In the genomic region with DNA sequence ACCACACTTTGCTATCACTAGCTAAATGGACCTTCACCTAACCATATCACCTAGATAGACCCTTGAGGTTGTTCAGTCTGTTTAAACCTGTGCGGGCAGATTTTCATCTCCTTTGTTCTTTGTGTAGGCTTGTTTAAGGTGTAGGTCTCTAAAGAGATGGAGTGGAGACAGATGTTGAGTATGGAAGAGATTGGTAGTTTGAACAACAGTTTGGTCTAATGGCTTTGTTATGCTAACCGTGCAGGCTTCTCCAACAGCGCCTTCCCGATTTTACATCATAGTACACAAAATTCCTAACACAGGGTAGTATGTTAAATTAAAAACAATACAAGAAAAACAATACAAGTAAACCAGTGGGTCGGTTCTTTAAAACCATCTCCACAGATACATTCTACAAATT, we compare ENCODE assay signal across 9 mouse cellular contexts. TPM values are rescaled to one million over a fixed set of nuclear protein-coding genes. Genes with fewer than 3 reads are reported as not detected.
DNase-seq lines count a peak whose midpoint lies in the region; ATAC-seq and TF ChIP-seq lines count a peak whose summit lies in the region.
"Had no signal": no experiment of that assay in that cellular context is flagged by ENCODE, and none has a peak within 500 bp of the region (broad histone marks: within the 10 kb centered on the region; RNA-seq: fewer than 3 reads in every experiment).

No protein-coding gene starts in this region.

- no peak for DNase-seq in lung, postnatal 0 days (ENCODE audit: low spot score)
- DNase-seq in lung, postnatal 36 days = no peak
- DNase-seq in limb, embryonic 10.5 days (ENCODE audit: low spot score) = no peak
- DNase-seq in adrenal gland, postnatal 10 days = no peak
- no peak for DNase-seq in layer of hippocampus, postnatal 14 days (ENCODE audit: low spot score in 2 of 2)
- no peak for DNase-seq in right cerebral cortex, postnatal 36 days (ENCODE audit: low spot score in 2 of 2)

- TF ChIP-seq CTCF in lung, postnatal 0 days (IDR thresholded peaks at IDR 0.05) = no peak
- no peak for TF ChIP-seq CTCF in olfactory bulb, adult 2 months (IDR thresholded peaks at IDR 0.05; ENCODE audit: insufficient read depth, low read depth, low read length)

- peak overlapping the region; percentile 91 for H3K27ac ChIP-seq in lung, postnatal 0 days (ENCODE audit: low read length)
- peak overlapping the region; percentile 85; the same call in 1 of the 2 replicates for H3K27ac ChIP-seq in forebrain, embryonic 13.5 days
- H3K27ac ChIP-seq in limb, embryonic 10.5 days = peak overlapping the region; percentile 88
- peak overlapping the region; percentile 76; the same call in 1 of the 2 replicates for H3K27ac ChIP-seq in olfactory bulb, adult 2 months (ENCODE audit: insufficient read depth, low read depth, low read length)

- H3K9ac ChIP-seq in lung, postnatal 0 days (replicated peaks; ENCODE audit: low read depth) = no peak overlapping the region
- H3K9ac ChIP-seq in forebrain, embryonic 13.5 days = peak overlapping the region; percentile 60

- WGBS in lung, postnatal 0 days = 36% methylated on average over 5 of the region's 5 CpGs
- 31% methylated on average over 5 of the region's 5 CpGs for WGBS in forebrain, embryonic 13.5 days
- WGBS in limb, embryonic 10.5 days = 35% methylated on average over 5 of the region's 5 CpGs
- 41% methylated on average over 5 of the region's 5 CpGs for whole genome bisulfite sequencing in olfactory bulb, adult 2 months

- no peak for TF ChIP-seq EP300 in lung, postnatal 0 days (IDR thresholded peaks at IDR 0.05)

- no peak for ATAC-seq in lung, postnatal 0 days
- ATAC-seq in forebrain, embryonic 13.5 days = no peak

- no peaks in the 10 kb centered on the region for H3K36me3 ChIP-seq in lung, postnatal 0 days (ENCODE audit: insufficient read depth, low read length)
- no peaks in the 10 kb centered on the region for H3K36me3 ChIP-seq in forebrain, embryonic 13.5 days (ENCODE audit: poor library complexity, severe bottlenecking)
- no peaks in the 10 kb centered on the region for H3K36me3 ChIP-seq in limb, embryonic 10.5 days

- no peak overlapping the region for H3K4me3 ChIP-seq in lung, postnatal 0 days (ENCODE audit: low read depth, low read length)
- H3K4me3 ChIP-seq in forebrain, embryonic 13.5 days = peak overlapping the region; percentile 90
- H3K4me3 ChIP-seq in limb, embryonic 10.5 days = peak overlapping the region; percentile 95
- peak overlapping the region; percentile 40; the same call in 1 of the 2 replicates for H3K4me3 ChIP-seq in olfactory bulb, adult 2 months (ENCODE audit: insufficient read depth, low read depth, low read length)

- no peaks in the 10 kb centered on the region; the same call in 1 of the 2 replicates for H3K4me1 ChIP-seq in lung, postnatal 0 days (ENCODE audit: insufficient read depth, low read depth, low read length)
- H3K4me1 ChIP-seq in forebrain, embryonic 13.5 days = peaks cover 13% of the 10 kb centered on the region; the same call in 1 of the 2 replicates
- H3K4me1 ChIP-seq in limb, embryonic 10.5 days = peaks cover 15% of the 10 kb centered on the region
- H3K4me1 ChIP-seq in olfactory bulb, adult 2 months (ENCODE audit: control insufficient read depth, insufficient read depth, low read length) = peaks cover 5% of the 10 kb centered on the region

- H3K27me3 ChIP-seq in lung, postnatal 0 days (replicated peaks; ENCODE audit: insufficient read depth, low read length) = no peaks in the 10 kb centered on the region
- no peaks in the 10 kb centered on the region for H3K27me3 ChIP-seq in forebrain, embryonic 13.5 days
- no peaks in the 10 kb centered on the region for H3K27me3 ChIP-seq in limb, embryonic 10.5 days (ENCODE audit: low read depth, poor library complexity, severe bottlenecking)

- TF ChIP-seq POLR2A in olfactory bulb, adult 2 months (IDR thresholded peaks at IDR 0.05; ENCODE audit: insufficient read depth, low read depth, low read length) = no peak

- no peaks in the 10 kb centered on the region for H3K9me3 ChIP-seq in lung, postnatal 0 days (ENCODE audit: low read length)
- H3K9me3 ChIP-seq in forebrain, embryonic 13.5 days (replicated peaks) = no peaks in the 10 kb centered on the region
- H3K9me3 ChIP-seq in limb, embryonic 10.5 days (replicated peaks) = no peaks in the 10 kb centered on the region
- H3K9me3 ChIP-seq: megakaryocyte, embryonic 14.5 days had no signal

- peak overlapping the region; percentile 73 for H3K4me2 ChIP-seq in lung, postnatal 0 days (replicated peaks; ENCODE audit: low read depth, low read length)
- peak overlapping the region; percentile 76 for H3K4me2 ChIP-seq in forebrain, embryonic 13.5 days

RNA-seq across cellular contexts. Expression of a gene that starts 0.3 kb away (rescaled TPM):
- 6.0 and 6.7 TPM in 2 replicates for polyA plus RNA-seq in lung, postnatal 0 days (2015; fragmentation: Nextera tagmentation; extraction: Ambion mirVana)
- 15.5 and 16.2 TPM in 2 replicates for polyA plus RNA-seq in forebrain, embryonic 13.5 days (2015; fragmentation: Nextera tagmentation; extraction: Ambion mirVana)
- polyA plus RNA-seq in limb, embryonic 10.5 days (2016; fragmentation: Nextera tagmentation; extraction: Ambion mirVana) = 13.2 and 22.9 TPM in 2 replicates
- polyA plus RNA-seq in olfactory bulb, adult 2 months (2012; ENCODE audit: insufficient read depth, insufficient read length, low replicate concordance, missing spikeins) = 243 TPM in 1 of 2 replicates, not detected in the other
- total RNA-seq in adrenal gland, postnatal 10 days (2021) = 10 to 100 TPM; 37.0 to 40.6 TPM
- 10 to 100 TPM; 59.1 to 66.2 TPM for total RNA-seq in layer of hippocampus, postnatal 14 days (2021)
